Mouse (Mus musculus): ENCODE measurements around the gene Elavl4. TPM values are rescaled to one million over a fixed set of nuclear protein-coding genes. Genes with fewer than 3 reads are reported as not detected.

Elavl4 gene
- polyA plus RNA-seq, 1 experiment from 2014 or later, result 340 TPM

DNA sequence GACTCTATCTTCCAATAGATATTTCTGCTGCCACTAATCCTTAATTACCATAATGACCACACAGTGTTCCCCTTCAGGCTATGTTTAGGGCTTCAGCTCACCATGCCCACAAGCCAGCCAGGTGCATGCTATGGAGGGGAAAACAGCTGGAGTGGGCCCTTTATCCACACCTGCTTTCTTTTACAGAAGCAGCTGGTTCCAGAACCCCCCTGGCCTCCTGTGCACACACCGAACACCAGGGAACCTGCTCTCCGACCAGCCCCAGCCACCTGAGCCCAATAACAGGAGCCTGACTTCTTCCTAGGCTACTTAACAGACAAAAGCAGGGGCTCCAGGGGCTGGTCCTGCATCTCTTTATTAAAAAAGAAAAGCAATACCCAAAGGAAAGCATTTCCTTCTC is 195.8 kb downstream of the Elavl4 start:
- WGBS, result 38% methylated on average over 2 of the region's 2 CpGs
- H3K4me1 ChIP-seq (replicated peaks), result peaks cover 19% of the 10 kb centered on the region
- no peak for ATAC-seq (ENCODE audit: low FRiP score, low read depth)
- H3K9me3 ChIP-seq, result no peaks in the 10 kb centered on the region
- H3K4me2 ChIP-seq, result no peak overlapping the region
- H3K27ac ChIP-seq (replicated peaks), result no peak overlapping the region
- H3K36me3 ChIP-seq, result no peaks in the 10 kb centered on the region
- H3K9ac ChIP-seq, result no peak overlapping the region
- H3K27me3 ChIP-seq, result no peaks in the 10 kb centered on the region
- H3K4me3 ChIP-seq, result no peak overlapping the region

Other genes starting within 250 kb of the Elavl4 start
- 2.4 and 2.9 TPM in 2 replicates for gene Agbl4, start 45.8 kb upstream of the Elavl4 start, polyA plus RNA-seq (2015; fragmentation: Nextera tagmentation; extraction: Ambion mirVana)